Mouse (Mus musculus) myocyte (in vitro differentiated cells): Measurements from ENCODE around the gene Kank1. TPM values are rescaled to one million over a fixed set of nuclear protein-coding genes. Genes with fewer than 3 reads are reported as not detected.
A peak's percentile ranks its signal among the peaks of the same experiment; 100 is the strongest.

ENCODE experiments used
- H3K27me3 ChIP-seq: one replicate; pipeline ENCODE4 v1.6.1; 2011; ENCODE audit not compliant: control insufficient read depth, insufficient read depth, insufficient read length
- H3K36me3 ChIP-seq: one replicate; pipeline ENCODE4 v1.6.1; 2011; ENCODE audit not compliant: control insufficient read depth, insufficient read depth
- H3K4me2 ChIP-seq: one replicate; pipeline ENCODE4 v1.6.1; 2011; ENCODE audit warnings: low read depth, control low read depth
- H3K4me3 ChIP-seq: one replicate; pipeline ENCODE4 v1.5.1; 2011; ENCODE audit warnings: mild to moderate bottlenecking, control low read depth, moderate library complexity
- H3K79me2 ChIP-seq: one replicate; pipeline ENCODE4 v1.6.1; 2011; ENCODE audit not compliant: control insufficient read depth, insufficient read depth
- H3ac ChIP-seq: one replicate; pipeline ENCODE4 v1.6.1; 2011; ENCODE audit not compliant: control insufficient read depth, insufficient read length
- CEBPB ChIP-seq: IDR thresholded peaks from 2 replicates; pipeline ENCODE4 v1.6.1; 2011; ENCODE audit warnings: mild to moderate bottlenecking, moderate library complexity; ENCODE audit not compliant: poor library complexity, insufficient read depth, severe bottlenecking
- E2F4 ChIP-seq: IDR thresholded peaks from one replicate; pipeline ENCODE4 v1.6.1; 2011; ENCODE audit warnings: mild to moderate bottlenecking, control low read depth, moderate library complexity; ENCODE audit not compliant: insufficient read depth
- MAX ChIP-seq: IDR thresholded peaks from one replicate; pipeline ENCODE4 v1.6.1; 2011; ENCODE audit warnings: low read depth, mild to moderate bottlenecking, control low read depth
- MYOD1 ChIP-seq, 3 experiments: IDR thresholded peaks; one replicate each; pipeline ENCODE4 v1.6.1; 2011; ENCODE audit warnings: control low read depth in 2 of 3, low read depth in 2 of 3, mild to moderate bottlenecking in 2 of 3, moderate library complexity in 1 of 3; ENCODE audit not compliant: insufficient read length in 2 of 3, control insufficient read depth in 1 of 3
- MYOG ChIP-seq, 3 experiments: IDR thresholded peaks; one replicate each; pipeline ENCODE4 v1.6.1; 2011; ENCODE audit warnings: control low read depth in 2 of 3, low read depth in 2 of 3, mild to moderate bottlenecking in 2 of 3; ENCODE audit not compliant: insufficient read length in 2 of 3, control insufficient read depth in 1 of 3, insufficient read depth in 1 of 3
- POLR2A ChIP-seq: IDR thresholded peaks from one replicate; pipeline ENCODE4 v1.6.1; 2011; ENCODE audit warnings: low read depth, mild to moderate bottlenecking, control low read depth, moderate library complexity; ENCODE audit not compliant: insufficient read length
- POLR2AphosphoS2 ChIP-seq: IDR thresholded peaks from one replicate; pipeline ENCODE4 v1.6.1; 2011; ENCODE audit warnings: low read depth, control low read depth; ENCODE audit not compliant: insufficient read length
- REST ChIP-seq: IDR thresholded peaks from one replicate; pipeline ENCODE4 v1.6.1; 2011; ENCODE audit warnings: mild to moderate bottlenecking, control low read depth, moderate library complexity; ENCODE audit not compliant: insufficient read depth, insufficient read length
- SRF ChIP-seq: IDR thresholded peaks from one replicate; pipeline ENCODE4 v1.6.1; 2011; ENCODE audit warnings: low read depth; ENCODE audit not compliant: control insufficient read depth, insufficient read length
- TCF12 ChIP-seq: IDR thresholded peaks from one replicate; pipeline ENCODE4 v1.6.1; 2011; ENCODE audit warnings: mild to moderate bottlenecking, control low read depth; ENCODE audit not compliant: poor library complexity, insufficient read depth, severe bottlenecking
- TCF3 ChIP-seq: IDR thresholded peaks from one replicate; pipeline ENCODE4 v1.6.1; 2011; ENCODE audit warnings: low read depth, control low read depth; ENCODE audit not compliant: insufficient read length
- USF1 ChIP-seq: IDR thresholded peaks from one replicate; pipeline ENCODE4 v1.6.1; 2011; ENCODE audit warnings: low read depth, mild to moderate bottlenecking, control low read depth, moderate library complexity
- polyA plus RNA-seq: library from polyadenylated mRNA; unstranded; fragments of >200 nt; fragmentation: generic; extraction: Trizol; gene quantifications from one replicate; pipeline ENCODE4 v1.2.1, GENCODE M21; 2012; ENCODE audit warnings: missing spikeins

Kank1 gene
- polyA plus RNA-seq, 1 experiment: 4.3 TPM

- Histone ChIP-seq H3K27me3 (no peaks in the 10 kb centered on the region), H3K79me2 (no peaks in the 10 kb centered on the region), H3K4me2 (no peak overlapping the region), H3K4me3 (no peak overlapping the region), H3ac (no peak overlapping the region), H3K36me3 (no peaks in the 10 kb centered on the region)
- TF ChIP-seq USF1: no peak
- no peak for TF ChIP-seq MYOD1 (IDR thresholded peaks at IDR 0.05; ENCODE audit: control insufficient read depth in 1 of 3, insufficient read length in 2 of 3, low read depth in 2 of 3)
- TF ChIP-seq E2F4: no peak
- no peak for TF ChIP-seq TCF3
- TF ChIP-seq TCF12: no peak
- TF ChIP-seq CEBPB: no peak
- no peak for TF ChIP-seq POLR2A
- TF ChIP-seq POLR2AphosphoS2: no peak
- TF ChIP-seq MYOG (IDR thresholded peaks at IDR 0.05; ENCODE audit: control insufficient read depth in 1 of 3, insufficient read depth in 1 of 3, insufficient read length in 2 of 3, low read depth in 2 of 3): no peak
- TF ChIP-seq REST: no peak
- no peak for TF ChIP-seq SRF
- TF ChIP-seq MAX: no peak
Observed at GRCm38 (mm10) chr19:25344371-25344770, 107.6 kb downstream of the Kank1 start.

DNA sequence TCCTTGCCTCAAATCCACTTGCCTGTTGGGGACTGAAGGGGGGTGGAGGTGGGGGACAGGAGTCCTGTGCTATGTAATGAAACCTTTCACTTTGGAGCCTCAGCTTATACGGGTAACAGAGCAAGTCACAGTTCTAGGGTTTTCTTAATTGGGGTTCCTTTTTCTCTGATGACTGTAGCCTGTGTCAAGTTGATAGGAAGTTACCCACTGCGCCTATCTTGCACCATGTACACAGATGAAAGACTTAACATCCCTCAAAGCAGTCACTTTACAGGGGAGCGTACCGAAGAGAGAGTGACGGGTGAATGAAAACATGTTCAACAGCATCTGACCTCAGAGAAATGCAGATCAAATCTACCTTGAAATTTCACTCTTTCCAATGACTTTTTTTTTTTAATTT is 109.2 kb downstream of the Kank1 start:
- H3ac ChIP-seq: no peak overlapping the region
- no peaks in the 10 kb centered on the region for H3K36me3 ChIP-seq
- H3K27me3 ChIP-seq: no peaks in the 10 kb centered on the region
- no peaks in the 10 kb centered on the region for H3K79me2 ChIP-seq
- no peak overlapping the region for H3K4me2 ChIP-seq
- TF ChIP-seq TCF3 (no peak), MYOG (IDR thresholded peaks at IDR 0.05; ENCODE audit: control insufficient read depth in 1 of 3, insufficient read depth in 1 of 3, insufficient read length in 2 of 3, low read depth in 2 of 3) (no peak), MAX (no peak), TCF12 (no peak), POLR2A (no peak), REST (no peak), POLR2AphosphoS2 (no peak), MYOD1 (IDR thresholded peaks at IDR 0.05; ENCODE audit: control insufficient read depth in 1 of 3, insufficient read length in 2 of 3, low read depth in 2 of 3) (no peak), CEBPB (no peak), E2F4 (no peak), SRF (no peak), USF1 (no peak)
- H3K4me3 ChIP-seq: no peak overlapping the region

DNA sequence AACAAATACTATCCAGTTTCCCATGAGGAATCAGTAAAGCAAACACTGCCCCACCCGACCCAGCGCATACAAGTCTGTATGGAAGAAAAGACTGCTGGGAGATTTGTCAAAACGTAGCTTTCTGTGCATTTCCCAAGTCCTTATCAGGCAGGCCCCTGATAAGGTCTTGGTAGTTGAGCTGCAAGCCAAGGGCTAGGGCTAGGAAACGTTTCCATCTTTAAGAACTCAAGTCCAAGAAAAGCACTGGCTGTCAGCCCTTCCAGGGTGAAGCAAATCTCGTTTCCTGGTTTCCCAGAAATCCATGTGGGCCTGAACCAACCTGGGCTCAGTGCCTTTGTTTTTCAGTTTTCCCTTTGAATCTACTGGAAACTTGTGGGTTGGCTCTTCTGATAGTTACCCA is 110.7 kb downstream of the Kank1 start:
- no peak overlapping the region for H3ac ChIP-seq
- H3K4me2 ChIP-seq: no peak overlapping the region
- no peaks in the 10 kb centered on the region for H3K27me3 ChIP-seq
- H3K4me3 ChIP-seq: no peak overlapping the region
- no peaks in the 10 kb centered on the region for H3K36me3 ChIP-seq
- TF ChIP-seq CEBPB (no peak), MAX (no peak), TCF12 (no peak), TCF3 (no peak), POLR2A (no peak), USF1 (no peak), MYOG (IDR thresholded peaks at IDR 0.05; ENCODE audit: control insufficient read depth in 1 of 3, insufficient read depth in 1 of 3, insufficient read length in 2 of 3, low read depth in 2 of 3) (no peak), MYOD1 (IDR thresholded peaks at IDR 0.05; ENCODE audit: control insufficient read depth in 1 of 3, insufficient read length in 2 of 3, low read depth in 2 of 3) (no peak), POLR2AphosphoS2 (no peak), SRF (no peak), REST (no peak)
- no peaks in the 10 kb centered on the region for H3K79me2 ChIP-seq

- peak; percentile 38 for TF ChIP-seq TCF12
- no peak for TF ChIP-seq POLR2AphosphoS2
- TF ChIP-seq MYOG (IDR thresholded peaks at IDR 0.05; ENCODE audit: control insufficient read depth in 1 of 3, insufficient read depth in 1 of 3, insufficient read length in 2 of 3, low read depth in 2 of 3): peak in 2 of 3 experiments; percentile 61 to 83
- peak in 2 of 3 experiments; percentile 69 to 84 for TF ChIP-seq MYOD1 (IDR thresholded peaks at IDR 0.05; ENCODE audit: control insufficient read depth in 1 of 3, insufficient read length in 2 of 3, low read depth in 2 of 3)
- H3ac ChIP-seq: no peak overlapping the region
- H3K79me2 ChIP-seq: no peaks in the 10 kb centered on the region
- peak overlapping the region; percentile 50 for H3K4me2 ChIP-seq
- H3K27me3 ChIP-seq: no peaks in the 10 kb centered on the region
- H3K36me3 ChIP-seq: no peaks in the 10 kb centered on the region
- no peak overlapping the region for H3K4me3 ChIP-seq
Observed at GRCm38 (mm10) chr19:25351257-25351955, 114.6 kb downstream of the Kank1 start.

- Histone ChIP-seq H3K36me3 (no peaks in the 10 kb centered on the region), H3K79me2 (no peaks in the 10 kb centered on the region), H3K4me3 (no peak overlapping the region), H3ac (no peak overlapping the region), H3K4me2 (peak overlapping the region; percentile 46), H3K27me3 (no peaks in the 10 kb centered on the region)
- TF ChIP-seq MYOD1 (IDR thresholded peaks at IDR 0.05; ENCODE audit: control insufficient read depth in 1 of 3, insufficient read length in 2 of 3, low read depth in 2 of 3) (peak in 2 of 3 experiments; percentile 57 to 69), TCF12 (peak; percentile 25), E2F4 (no peak)
Observed at GRCm38 (mm10) chr19:25357094-25357493, 120.3 kb downstream of the Kank1 start.
